Mouse (Mus musculus) yolk sac, embryonic 10.5 days (tissue): ENCODE results near the gene Mrgbp.

ENCODE experiments used
- DNase-seq: peaks from one replicate; pipeline ENCODE4 v3.0.0-alpha.2; 2017; ENCODE audit warnings: low spot score

Gene Mrgbp

GRCm38 (mm10) chr2:180589123-180589831, 8.2 kb downstream of the Mrgbp start, which contains the start of gene Ogfr:
Ogfr (plus strand) TSS chr2:180589245.
- peak; percentile 89 for DNase-seq

- DNase-seq = no peak
These were observed 16.4 kb downstream of the Mrgbp start, which contains the start of gene Col9a3 for GRCm38 (mm10) chr2:180597490-180597889. Col9a3 (plus strand) TSS chr2:180597790.

- no peak for DNase-seq
These were observed 17.1 kb downstream of the Mrgbp start for GRCm38 (mm10) chr2:180598157-180598705.

- no peak for DNase-seq
These were observed 19.5 kb downstream of the Mrgbp start for GRCm38 (mm10) chr2:180600569-180601021.

- DNase-seq = no peak
These were observed 23.7 kb downstream of the Mrgbp start for GRCm38 (mm10) chr2:180604781-180605180.

- DNase-seq = peak; percentile 19
These were observed 29.2 kb downstream of the Mrgbp start for GRCm38 (mm10) chr2:180610283-180610682.

GRCm38 (mm10) chr2:180611882-180612281, 30.8 kb downstream of the Mrgbp start:
- no peak for DNase-seq
